Mouse (Mus musculus) liver, embryonic 14.5 days (tissue): ENCODE results near the gene Scube2. TPM values are rescaled to one million over a fixed set of nuclear protein-coding genes. Genes with fewer than 3 reads are reported as not detected.

Source experiments
- ATAC-seq: fragments of 200-750 bp; cut with Nextera tagmentation; 2 replicates; pipeline ENCODE4 v1.8.0; 2017; ENCODE audit warnings: moderate number of reproducible peaks, mild to moderate bottlenecking, moderate library complexity; ENCODE audit not compliant: insufficient read depth
- DNase-seq, 3 experiments: peaks; one replicate each; pipeline ENCODE4 v3.0.0-alpha.2; 2012 to 2013; ENCODE audit warnings: low read depth in 3 of 3, low spot score in 3 of 3
- H3K27ac ChIP-seq: fragments of 300-500 bp; sonication (generic); 2 replicates; pipeline ENCODE4 v1.5.1; 2014; ENCODE audit warnings: moderate library complexity, mild to moderate bottlenecking, control low read depth, inconsistent platforms
- H3K27me3 ChIP-seq: fragments of 300-500 bp; sonication (generic); 2 replicates; pipeline ENCODE4 v1.6.1; 2014; ENCODE audit warnings: mild to moderate bottlenecking, low read length, moderate library complexity; ENCODE audit not compliant: control insufficient read depth, insufficient read depth
- H3K36me3 ChIP-seq: fragments of 300-500 bp; sonication (generic); replicated peaks from 2 replicates; pipeline ENCODE4 v1.6.1; 2014; ENCODE audit warnings: low read depth; ENCODE audit not compliant: control insufficient read depth, insufficient read depth
- H3K4me1 ChIP-seq, 2 experiments: fragments of 200-500 bp in 1 of 2; fragments of 300-500 bp in 1 of 2; sonication (generic) in 1 of 2; replicated peaks; 2 replicates each; pipeline ENCODE4 v1.6.1; 2012 to 2014; ENCODE audit warnings: antibody characterized with exemption in 1 of 2, inconsistent platforms in 1 of 2, low read length in 1 of 2; ENCODE audit not compliant: control insufficient read depth in 2 of 2, insufficient read depth in 2 of 2
- H3K4me2 ChIP-seq: fragments of 300-500 bp; sonication (generic); 2 replicates; pipeline ENCODE4 v1.6.1; 2014; ENCODE audit warnings: low read depth, mild to moderate bottlenecking, control low read depth, moderate library complexity
- H3K4me3 ChIP-seq, 2 experiments: fragments of 200-500 bp in 1 of 2; fragments of 300-500 bp in 1 of 2; sonication (generic) in 1 of 2; 2 replicates each; pipeline ENCODE4 v1.5.1; 2012 to 2014; ENCODE audit warnings: low read depth in 2 of 2, low read length in 2 of 2, mild to moderate bottlenecking in 2 of 2, control low read depth in 1 of 2, inconsistent platforms in 1 of 2, moderate library complexity in 1 of 2; ENCODE audit not compliant: insufficient read depth in 1 of 2
- H3K9ac ChIP-seq: fragments of 300-500 bp; sonication (generic); replicated peaks from 2 replicates; pipeline ENCODE4 v1.6.1; 2014; ENCODE audit warnings: mild to moderate bottlenecking, control low read depth, moderate library complexity
- H3K9me3 ChIP-seq: fragments of 300-500 bp; sonication (generic); 2 replicates; pipeline ENCODE4 v1.6.1; 2016; ENCODE audit warnings: low read length, mixed read lengths; ENCODE audit not compliant: control insufficient read depth
- CTCF ChIP-seq: IDR thresholded peaks from 2 replicates; pipeline ENCODE4 v1.5.1; 2016; ENCODE audit warnings: antibody characterized with exemption, low read depth, control low read depth
- EP300 ChIP-seq: IDR thresholded peaks from 2 replicates; pipeline ENCODE4 v1.6.1; 2016; ENCODE audit warnings: antibody characterized with exemption, low read depth
- WGBS: fragments of 180-500 bp; shearing (Covaris S2); extraction: QIAGEN DNeasy Blood & Tissue Kit; methylation state at CpG from one replicate; pipeline ENCODE4 v1.1.7; 2014; ENCODE audit not compliant: insufficient replicate concordance; 5-methylcytosine and 5-hydroxymethylcytosine counted together
- polyA plus RNA-seq, 2 experiments: library from polyadenylated mRNA; depleted of rRNA in 1 of 2; stranded (reverse) in 1 of 2; unstranded in 1 of 2; fragments of >200 nt; fragmentation: Nextera tagmentation in 1 of 2; extraction: Ambion mirVana in 1 of 2; gene quantifications; 2 replicates each; pipeline versions ENCODE4 v1.2.1 to v1.2.3; 2012 to 2014

The Scube2 gene
- polyA plus RNA-seq, 2 experiments, result 0.01 to 0.03 TPM

DNA sequence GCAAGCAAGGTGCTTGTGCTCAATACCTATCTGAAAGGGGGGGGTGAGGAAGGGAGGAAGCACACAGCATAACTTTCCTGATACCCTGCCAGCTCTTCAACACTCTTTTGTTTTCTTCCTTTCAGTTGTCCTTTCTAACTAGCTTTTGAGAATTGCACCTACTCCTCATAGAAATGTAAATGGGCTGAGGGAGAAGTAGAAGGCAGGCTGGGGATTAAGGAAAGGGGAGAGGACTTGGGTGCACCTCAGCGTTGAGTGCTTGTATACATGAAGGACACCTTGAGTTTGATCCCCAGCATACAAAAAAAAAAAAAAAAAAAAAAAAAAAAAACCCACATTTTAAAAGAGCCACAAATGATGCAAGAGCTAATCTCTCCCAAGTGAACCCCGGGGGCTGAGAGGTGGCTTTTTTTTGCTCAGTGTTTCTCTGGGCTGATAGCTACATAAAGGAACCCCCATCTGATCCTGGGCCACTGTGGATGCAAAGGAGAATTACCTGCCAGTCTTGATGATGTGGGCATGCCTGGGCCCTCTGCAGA lies 16.2 kb upstream of the Scube2 start:
- Histone ChIP-seq H3K36me3 (no peaks in the 10 kb centered on the region), H3K27me3 (no peaks in the 10 kb centered on the region), H3K9me3 (no peaks in the 10 kb centered on the region), H3K4me3 (no peak overlapping the region), H3K27ac (no peak overlapping the region), H3K4me1 (no peaks in the 10 kb centered on the region), H3K4me2 (no peak overlapping the region), H3K9ac (no peak overlapping the region)
- ATAC-seq (no peak), DNase-seq (no peak)
- 40% methylated on average over 2 of the region's 2 CpGs for WGBS
- TF ChIP-seq EP300 (no peak), CTCF (no peak)

DNA sequence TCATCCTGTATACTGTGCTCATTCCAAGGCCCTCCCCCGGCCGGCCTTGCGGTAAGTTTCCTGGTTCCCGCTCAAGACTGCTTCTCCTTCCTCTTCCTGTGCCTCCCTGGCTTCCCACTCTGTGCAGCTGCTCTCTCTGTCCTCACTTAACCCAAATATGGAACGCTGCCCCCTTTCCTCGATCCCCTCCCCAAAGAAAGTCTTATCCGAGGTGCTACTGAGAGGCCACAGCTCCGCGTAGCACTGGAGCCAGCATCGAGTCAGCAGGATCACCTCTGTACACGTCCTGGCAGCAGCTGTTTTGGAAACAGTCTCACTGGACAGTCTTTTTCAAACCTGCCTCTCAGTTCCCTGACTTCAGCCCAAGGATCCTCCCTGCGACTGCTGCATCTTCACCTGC lies 13.7 kb upstream of the Scube2 start:
- Histone ChIP-seq H3K27me3 (no peaks in the 10 kb centered on the region), H3K36me3 (no peaks in the 10 kb centered on the region), H3K4me2 (no peak overlapping the region), H3K27ac (no peak overlapping the region), H3K9me3 (no peaks in the 10 kb centered on the region), H3K9ac (no peak overlapping the region), H3K4me1 (no peaks in the 10 kb centered on the region), H3K4me3 (no peak overlapping the region)
- ATAC-seq, result no peak
- no peak for DNase-seq
- TF ChIP-seq CTCF (no peak), EP300 (no peak)
- 39% methylated on average over 12 of the region's 12 CpGs for WGBS

DNA sequence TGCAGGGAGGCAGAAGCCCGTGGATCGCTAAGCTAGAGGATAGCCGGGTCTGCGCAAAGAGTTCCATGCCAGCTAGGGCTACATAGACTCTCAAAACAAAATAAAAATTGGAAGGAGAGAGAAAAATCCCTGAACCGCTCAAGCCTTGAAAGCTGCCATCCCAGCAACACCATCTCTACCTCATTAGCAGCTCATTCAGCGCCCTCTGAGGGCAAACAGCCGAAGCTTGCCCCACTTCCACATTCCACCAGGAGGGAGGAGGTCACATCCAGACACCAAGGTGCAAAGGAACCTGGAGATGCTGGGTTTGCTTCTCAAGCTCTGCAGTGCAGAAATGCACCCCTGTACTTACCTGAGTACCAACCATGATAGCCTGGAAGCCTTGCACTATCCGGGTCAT lies 10.6 kb upstream of the Scube2 start:
- Histone ChIP-seq H3K9me3 (no peaks in the 10 kb centered on the region), H3K4me1 (no peaks in the 10 kb centered on the region), H3K27ac (no peak overlapping the region), H3K4me2 (no peak overlapping the region), H3K9ac (no peak overlapping the region), H3K27me3 (no peaks in the 10 kb centered on the region), H3K36me3 (no peaks in the 10 kb centered on the region), H3K4me3 (no peak overlapping the region)
- ATAC-seq (no peak), DNase-seq (no peak)
- no peak for TF ChIP-seq CTCF
- 54% methylated on average over 8 of the region's 8 CpGs for WGBS

DNA sequence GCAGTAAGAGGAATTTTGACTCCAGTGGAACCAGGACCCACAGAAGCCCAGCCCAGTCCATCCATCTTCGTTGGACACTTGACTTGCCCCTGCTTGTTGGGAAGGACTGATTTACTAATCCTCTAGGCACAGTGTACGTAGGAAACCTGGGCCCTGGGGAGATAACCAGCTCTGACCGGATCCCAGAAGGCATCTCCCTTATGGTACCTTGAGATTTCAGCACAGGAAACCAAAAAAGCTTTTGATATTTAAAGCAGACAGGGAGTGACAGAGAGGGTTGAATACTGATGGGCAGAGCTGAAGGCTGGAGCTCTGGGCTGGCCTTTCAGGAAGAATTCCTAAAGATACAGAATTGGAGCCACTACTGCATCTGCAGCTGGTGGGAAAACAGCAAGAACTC lies 10.1 kb upstream of the Scube2 start:
- WGBS, result 18% methylated on average over 3 of the region's 3 CpGs
- Histone ChIP-seq H3K4me2 (no peak overlapping the region), H3K27ac (no peak overlapping the region), H3K27me3 (no peaks in the 10 kb centered on the region), H3K36me3 (no peaks in the 10 kb centered on the region), H3K9me3 (no peaks in the 10 kb centered on the region), H3K4me1 (no peaks in the 10 kb centered on the region), H3K4me3 (no peak overlapping the region), H3K9ac (no peak overlapping the region)
- ATAC-seq, result no peak
- no peak for TF ChIP-seq CTCF
- TF ChIP-seq EP300, result no peak
- DNase-seq, result no peak

DNA sequence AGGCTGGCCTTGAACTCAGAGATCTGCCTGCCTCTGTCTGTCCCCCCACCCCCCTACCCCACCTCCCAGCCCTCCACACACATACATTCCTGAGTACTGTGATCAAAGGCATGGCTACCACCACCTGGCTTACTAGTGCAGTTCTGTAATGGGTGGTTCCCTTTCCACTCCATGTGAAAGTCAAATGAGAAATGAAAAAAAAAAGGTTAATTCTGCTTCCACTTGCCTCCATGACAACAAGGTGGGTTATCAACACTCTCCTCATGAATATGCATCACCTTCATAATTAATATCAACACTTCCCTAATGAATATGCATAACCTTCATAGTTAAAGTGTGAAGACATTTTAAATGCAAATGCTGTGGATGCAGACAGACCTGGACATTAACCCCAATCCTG lies 9.6 kb upstream of the Scube2 start:
- Histone ChIP-seq H3K4me1 (no peaks in the 10 kb centered on the region), H3K27ac (no peak overlapping the region), H3K27me3 (no peaks in the 10 kb centered on the region), H3K4me3 (no peak overlapping the region), H3K36me3 (no peaks in the 10 kb centered on the region), H3K9me3 (no peaks in the 10 kb centered on the region), H3K9ac (no peak overlapping the region), H3K4me2 (no peak overlapping the region)
- DNase-seq (no peak), ATAC-seq (no peak)
- no peak for TF ChIP-seq CTCF
- TF ChIP-seq EP300, result no peak
